ENCODE assay signal across 8 mouse cellular contexts in the genomic region with DNA sequence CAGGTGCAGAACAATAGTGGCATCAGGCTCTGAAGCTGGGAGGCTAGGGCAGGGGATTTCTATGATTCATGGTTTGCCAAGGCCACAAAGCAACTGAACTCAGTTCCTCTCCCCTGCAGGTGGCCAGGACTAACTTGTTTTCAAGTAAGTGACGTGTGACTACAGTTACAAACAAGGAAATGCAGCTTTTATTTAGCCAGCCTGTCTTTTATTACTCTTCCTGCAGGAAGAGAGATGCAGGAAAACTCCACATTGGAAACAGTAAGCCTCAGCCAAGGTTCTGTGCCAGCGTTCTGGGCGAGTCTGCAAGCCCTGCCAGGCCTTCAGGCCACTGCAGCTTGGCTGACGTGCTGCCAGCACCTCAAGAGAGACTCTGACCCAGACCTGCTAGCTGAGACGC. TPM values are rescaled to one million over a fixed set of nuclear protein-coding genes. Genes with fewer than 3 reads are reported as not detected.
A peak's percentile ranks its signal among the peaks of the same experiment; 100 is the strongest.
DNase-seq lines count a peak whose midpoint lies in the region; ATAC-seq lines count a peak whose summit lies in the region.

No protein-coding gene starts in this region.

- no peak for ATAC-seq in heart, embryonic 11.5 days (replicated peaks; ENCODE audit: insufficient number of reproducible peaks, low FRiP score, low TSS enrichment)
- ATAC-seq in heart, embryonic 16.5 days (replicated peaks; ENCODE audit: extremely low read depth, insufficient read depth, low FRiP score), result peak; percentile 52; the same call in 1 of the 2 replicates

- H3K4me1 ChIP-seq in heart, embryonic 11.5 days (ENCODE audit: control insufficient read depth, insufficient read depth, low read length), result no peaks in the 10 kb centered on the region
- H3K4me1 ChIP-seq in heart, embryonic 16.5 days (ENCODE audit: control insufficient read depth, insufficient read depth, low read length), result no peaks in the 10 kb centered on the region
- no peaks in the 10 kb centered on the region for H3K4me1 ChIP-seq in forebrain, embryonic 10.5 days

- H3K4me3 ChIP-seq in heart, embryonic 11.5 days (ENCODE audit: low read depth, low read length), result no peak overlapping the region
- no peak overlapping the region for H3K4me3 ChIP-seq in heart, embryonic 16.5 days (ENCODE audit: low read length)
- no peak overlapping the region for H3K4me3 ChIP-seq in forebrain, embryonic 10.5 days

- no peaks in the 10 kb centered on the region for H3K9me3 ChIP-seq in heart, embryonic 11.5 days (replicated peaks; ENCODE audit: control insufficient read depth, low read length)
- H3K9me3 ChIP-seq in heart, embryonic 16.5 days (replicated peaks; ENCODE audit: control insufficient read depth, low read length), result no peaks in the 10 kb centered on the region
- H3K9me3 ChIP-seq in forebrain, embryonic 10.5 days, result no peaks in the 10 kb centered on the region

- peak; percentile 93 for DNase-seq in heart, adult 11 months
- DNase-seq in A20 (ENCODE audit: low read depth, low spot score), result peak; percentile 96
- peak; percentile 72 for DNase-seq in cerebellum, adult 11-12 months
- peak; percentile 12 for DNase-seq in lung, postnatal 14 days
- peak; percentile 14 for DNase-seq in testis, postnatal 14 days (ENCODE audit: low spot score)
- DNase-seq in forebrain, embryonic 10.5 days (ENCODE audit: extremely low spot score, low spot score), result no peak

- H3K36me3 ChIP-seq in heart, embryonic 11.5 days (ENCODE audit: control insufficient read depth, insufficient read depth, low read length), result no peaks in the 10 kb centered on the region
- no peaks in the 10 kb centered on the region for H3K36me3 ChIP-seq in heart, embryonic 16.5 days (ENCODE audit: control insufficient read depth, insufficient read depth)
- H3K36me3 ChIP-seq in forebrain, embryonic 10.5 days (replicated peaks), result no peaks in the 10 kb centered on the region

- H3K4me2 ChIP-seq in heart, embryonic 11.5 days, result no peak overlapping the region
- no peak overlapping the region for H3K4me2 ChIP-seq in heart, embryonic 16.5 days (ENCODE audit: low read depth, low read length)

- no peak overlapping the region for H3K9ac ChIP-seq in heart, embryonic 11.5 days (ENCODE audit: low read depth, low read length)
- peak overlapping the region; percentile 15; the same call in 1 of the 2 replicates for H3K9ac ChIP-seq in heart, embryonic 16.5 days (ENCODE audit: low read length)

- WGBS in heart, embryonic 11.5 days (ENCODE audit: insufficient replicate concordance), result 42% methylated on average over 5 of the region's 5 CpGs
- 24% methylated on average over 5 of the region's 5 CpGs for WGBS in heart, embryonic 16.5 days
- 38% methylated on average over 5 of the region's 5 CpGs for WGBS in forebrain, embryonic 10.5 days

- H3K27ac ChIP-seq in heart, embryonic 11.5 days (ENCODE audit: low read depth, low read length), result no peak overlapping the region
- H3K27ac ChIP-seq in heart, embryonic 16.5 days (ENCODE audit: low read length), result peak overlapping the region; percentile 68
- no peak overlapping the region for H3K27ac ChIP-seq in forebrain, embryonic 10.5 days

- H3K27me3 ChIP-seq in heart, embryonic 11.5 days (ENCODE audit: control insufficient read depth, insufficient read depth, low read length), result no peaks in the 10 kb centered on the region
- H3K27me3 ChIP-seq in heart, embryonic 16.5 days (ENCODE audit: control insufficient read depth, insufficient read depth, low read length), result no peaks in the 10 kb centered on the region
- H3K27me3 ChIP-seq in forebrain, embryonic 10.5 days (ENCODE audit: poor library complexity, severe bottlenecking), result no peaks in the 10 kb centered on the region

RNA-seq across cellular contexts. Expression of a gene that starts 34.3 kb away (rescaled TPM):
- polyA plus RNA-seq in heart, embryonic 11.5 days (2014; fragmentation: Nextera tagmentation; extraction: Ambion mirVana), result 1.2 and 1.6 TPM in 2 replicates
- polyA plus RNA-seq in heart, embryonic 16.5 days (2015; fragmentation: Nextera tagmentation; extraction: Ambion mirVana), result 0.30 and 0.32 TPM in 2 replicates
- polyA plus RNA-seq in forebrain, embryonic 10.5 days (2016; fragmentation: Nextera tagmentation; extraction: Ambion mirVana), result 3.9 and 5.1 TPM in 2 replicates
